Mouse (Mus musculus) embryonic fibroblast, embryonic 13.5 days (primary cell): ENCODE results near the gene Wfdc12. TPM values are rescaled to one million over a fixed set of nuclear protein-coding genes. Genes with fewer than 3 reads are reported as not detected.
"Not testable (repeated sequence)": the region's sequence is repeated elsewhere in the genome, so short reads cannot be mapped to it uniquely, and the experiment has no call there.

Experiments used
- H3K27ac ChIP-seq: 2 replicates; pipeline ENCODE4 v1.5.1; 2012; ENCODE audit warnings: low read length, control low read depth, inconsistent platforms; ENCODE audit not compliant: insufficient read depth
- H3K4me1 ChIP-seq: 2 replicates; pipeline ENCODE4 v1.6.1; 2011; ENCODE audit warnings: low read length; ENCODE audit not compliant: control insufficient read depth, insufficient read depth
- H3K4me3 ChIP-seq: 2 replicates; pipeline ENCODE4 v1.5.1; 2011; ENCODE audit warnings: mild to moderate bottlenecking, control low read depth, low read length; ENCODE audit not compliant: insufficient read depth
- CTCF ChIP-seq: IDR thresholded peaks from 2 replicates; pipeline ENCODE4 v1.5.1; 2011; ENCODE audit warnings: mild to moderate bottlenecking, control low read depth, low read length, moderate library complexity, borderline replicate concordance; ENCODE audit not compliant: insufficient read depth
- POLR2A ChIP-seq: IDR thresholded peaks from 2 replicates; pipeline ENCODE4 v1.6.1; 2011; ENCODE audit warnings: low read depth, mild to moderate bottlenecking, control low read depth, low read length, moderate library complexity
- polyA plus RNA-seq: library from polyadenylated mRNA; stranded (reverse); fragments of >200 nt; gene quantifications from 2 replicates; pipeline ENCODE4 v1.2.4, GENCODE M21; 2011; ENCODE audit warnings: low read depth; ENCODE audit not compliant: missing spikeins, insufficient read length

The Wfdc12 gene
- not detected in 2 replicates for polyA plus RNA-seq

DNA sequence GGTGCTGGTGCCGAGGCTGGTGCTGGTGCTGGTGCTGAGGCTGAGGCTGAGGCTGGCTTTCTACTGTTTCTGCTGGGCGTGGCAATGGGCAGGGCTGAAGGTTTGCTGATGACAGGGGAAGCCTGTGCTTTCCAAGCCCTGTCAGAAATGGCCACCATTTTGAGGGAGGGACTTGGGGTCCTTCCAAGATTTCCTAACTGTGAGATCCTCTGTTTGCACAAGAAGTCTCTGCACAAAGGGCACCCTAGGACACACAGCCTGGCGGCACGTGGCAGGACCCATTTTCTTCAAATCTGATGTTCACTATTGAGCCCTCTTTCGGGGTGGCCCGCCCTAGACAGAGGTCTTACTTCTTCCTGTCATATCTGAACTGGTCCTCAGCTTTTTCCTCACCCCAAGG lies at the start of gene Wfdc12:
Wfdc12 (minus strand) TSS at position 33 of the 400 bp plus-strand sequence.
- no peak within 1 kb of the TSS for H3K4me3 ChIP-seq
- no peak within 1 kb of the TSS for H3K27ac ChIP-seq
- TF ChIP-seq CTCF (no peak), POLR2A (no peak)
- H3K4me1 ChIP-seq: no peaks in the 10 kb centered on the region

DNA sequence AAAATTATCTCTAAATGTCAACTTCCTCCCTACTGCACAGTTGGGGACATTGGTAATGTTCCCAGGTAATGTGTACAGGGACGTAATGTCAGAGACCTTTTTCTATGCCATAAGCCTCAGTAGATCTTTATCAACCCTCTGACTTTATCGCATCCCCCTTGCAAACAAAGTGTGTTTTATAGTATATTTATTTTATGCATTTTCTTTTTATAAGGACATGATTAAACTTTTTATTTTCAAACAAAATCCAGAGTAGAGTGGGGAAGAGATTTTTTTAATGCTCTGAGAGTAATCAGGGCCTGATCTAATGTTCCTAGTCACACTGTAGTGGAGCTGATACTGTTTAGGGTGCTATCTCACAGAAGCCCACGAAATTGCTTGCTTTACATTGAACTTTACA lies 48.0 kb upstream of the Wfdc12 start, which contains the start of gene Svs2:
Svs2 (minus strand) TSS at position 101 of the 400 bp plus-strand sequence.
- no peak for TF ChIP-seq POLR2A
- TF ChIP-seq CTCF: no peak
- Histone ChIP-seq H3K4me1 (no peaks in the 10 kb centered on the region), H3K27ac (no peak within 1 kb of the TSS), H3K4me3 (no peak within 1 kb of the TSS)

- Histone ChIP-seq H3K4me1 (no peaks in the 10 kb centered on the region), H3K27ac (no peak overlapping the region), H3K4me3 (no peak overlapping the region)
- TF ChIP-seq POLR2A: no peak
- TF ChIP-seq CTCF: no peak
Observed at GRCm38 (mm10) chr2:164232671-164233070, 42.3 kb upstream of the Wfdc12 start.

GRCm38 (mm10) chr2:164228361-164229070 lies 38.1 kb upstream of the Wfdc12 start:
- TF ChIP-seq CTCF (no peak), POLR2A (no peak)
- H3K4me1 ChIP-seq: no peaks in the 10 kb centered on the region
- H3K27ac ChIP-seq: no peak overlapping the region
- no peak overlapping the region for H3K4me3 ChIP-seq

DNA sequence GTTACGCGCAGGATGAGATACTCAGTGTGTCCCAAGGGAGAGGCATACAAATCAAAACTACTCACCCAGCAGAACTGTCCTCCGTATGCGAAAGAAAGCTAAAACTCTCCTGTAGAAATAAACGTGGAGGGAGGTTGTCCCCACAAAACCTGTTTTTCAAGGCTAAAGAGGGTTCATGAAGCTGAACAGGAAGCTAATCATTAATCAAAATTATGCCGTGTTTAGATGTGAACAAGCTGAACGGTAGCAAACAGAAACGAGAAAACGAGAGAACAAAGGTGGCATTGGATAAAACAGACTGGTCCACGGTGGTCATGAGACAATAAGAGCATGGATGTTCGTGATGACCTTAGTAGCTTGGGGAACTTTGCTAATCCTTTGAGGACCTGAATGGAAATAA lies 31.1 kb upstream of the Wfdc12 start, which contains the start of gene Wfdc15b:
Wfdc15b (minus strand) TSS at position 139 of the 400 bp plus-strand sequence.
- Histone ChIP-seq H3K4me3 (no peak within 1 kb of the TSS), H3K27ac (no peak within 1 kb of the TSS), H3K4me1 (no peaks in the 10 kb centered on the region)
- TF ChIP-seq POLR2A (no peak), CTCF (no peak)

DNA sequence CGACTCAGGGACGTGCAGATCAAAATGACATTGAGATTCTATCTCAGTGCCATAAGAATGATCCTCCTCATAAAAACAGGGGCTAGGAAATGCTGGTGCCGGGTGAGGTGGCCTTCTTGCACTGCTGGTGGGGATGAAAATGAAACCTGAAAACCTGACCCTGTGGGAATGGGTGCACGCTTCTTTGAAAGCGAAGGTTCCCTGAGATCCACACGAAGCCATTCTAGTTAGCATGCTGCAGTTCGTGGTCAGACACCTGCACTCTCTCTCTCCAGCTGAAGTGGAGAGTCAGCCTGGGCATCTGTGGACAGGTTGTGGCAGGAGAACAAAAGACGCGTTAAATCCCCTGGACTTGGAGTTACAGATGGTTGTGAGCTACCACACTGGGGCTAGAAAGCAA lies 28.9 kb upstream of the Wfdc12 start:
- no peak overlapping the region for H3K4me3 ChIP-seq
- TF ChIP-seq CTCF (no peak), POLR2A (no peak)

DNA sequence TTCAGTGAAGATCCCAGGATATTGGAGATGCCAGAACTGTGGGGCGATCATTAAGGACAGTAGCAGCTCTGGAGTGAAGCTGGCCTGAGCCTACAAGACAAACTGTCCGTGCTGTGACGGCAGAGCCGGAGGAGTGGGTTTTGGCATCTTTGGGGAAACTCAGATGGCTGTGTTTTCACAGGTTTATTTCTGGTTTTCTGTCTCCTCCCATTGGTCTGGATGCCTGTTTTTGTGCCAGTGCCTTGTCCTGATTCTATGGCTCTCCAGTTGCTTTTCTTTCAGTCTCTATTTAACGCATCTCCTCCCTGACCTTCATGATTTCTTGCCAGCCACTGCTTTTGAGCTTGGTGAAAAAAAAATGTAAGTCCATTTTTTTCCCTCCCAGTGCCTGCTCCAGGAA lies 22.3 kb upstream of the Wfdc12 start:
- no peak overlapping the region for H3K27ac ChIP-seq
- TF ChIP-seq POLR2A (no peak), CTCF (no peak)
- H3K4me3 ChIP-seq: no peak overlapping the region
- no peaks in the 10 kb centered on the region for H3K4me1 ChIP-seq

More for the DNA sequence above, 28.9 kb upstream of the Wfdc12 start:
- H3K27ac ChIP-seq: no peak overlapping the region
- H3K4me1 ChIP-seq: no peaks in the 10 kb centered on the region

DNA sequence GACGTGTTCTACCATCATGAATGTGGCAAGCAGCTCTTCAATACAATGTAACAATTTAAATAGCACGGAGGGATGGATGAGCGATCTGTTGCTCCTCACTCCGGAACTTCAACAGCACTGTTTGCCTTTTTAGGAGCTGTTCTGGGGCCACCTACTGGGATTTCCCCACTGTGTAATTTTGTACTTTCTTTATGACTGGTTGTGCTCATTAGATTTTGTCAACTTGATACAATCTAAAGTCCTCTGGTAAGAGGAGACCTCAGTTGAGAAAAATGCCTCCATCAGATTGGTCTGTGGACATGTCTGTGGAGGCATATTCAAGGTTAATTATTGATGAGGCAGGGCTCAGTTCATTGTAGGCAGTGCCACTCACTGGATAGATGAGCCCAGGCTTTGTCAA lies 20.5 kb upstream of the Wfdc12 start:
- TF ChIP-seq POLR2A (no peak), CTCF (no peak)
- no peak overlapping the region for H3K4me3 ChIP-seq
- no peaks in the 10 kb centered on the region for H3K4me1 ChIP-seq
- no peak overlapping the region for H3K27ac ChIP-seq

- H3K27ac ChIP-seq: no peak overlapping the region
- H3K4me1 ChIP-seq: no peaks in the 10 kb centered on the region
- no peak overlapping the region for H3K4me3 ChIP-seq
- TF ChIP-seq CTCF (no peak), POLR2A (no peak)
Observed at GRCm38 (mm10) chr2:164206676-164207075, 16.3 kb upstream of the Wfdc12 start.

DNA sequence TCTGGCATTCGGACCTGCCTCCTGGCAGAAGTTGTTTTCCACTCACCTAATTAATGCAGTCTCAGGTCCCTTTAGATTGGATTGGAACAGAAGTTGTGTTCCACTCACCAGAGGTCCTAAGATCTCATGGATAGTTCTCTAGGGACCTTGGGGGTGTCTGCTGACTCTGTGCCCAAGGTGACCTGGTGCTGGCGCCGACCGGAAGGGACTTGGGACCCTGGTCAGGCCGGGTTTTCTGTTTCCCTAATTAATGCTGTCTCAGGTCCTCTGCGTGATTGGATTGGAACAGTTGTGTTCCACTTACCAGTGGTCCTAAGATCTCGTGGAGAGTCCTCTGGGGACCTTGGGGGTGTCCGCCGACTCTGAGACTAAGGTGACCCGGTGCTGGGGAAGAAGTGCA lies 15.6 kb upstream of the Wfdc12 start:
- H3K4me3 ChIP-seq, H3K4me1 ChIP-seq, H3K27ac ChIP-seq: not testable (repeated sequence)
